Mouse (Mus musculus) ES-E14 (cell line): Measurements from ENCODE around the gene Crls1. TPM values are rescaled to one million over a fixed set of nuclear protein-coding genes. Genes with fewer than 3 reads are reported as not detected.

ENCODE experiments used
- DNase-seq: peaks from one replicate; pipeline ENCODE4 v3.0.0-alpha.2; 2013; ENCODE audit warnings: low read depth, low spot score
- H3K27ac ChIP-seq: 2 replicates; pipeline ENCODE4 v1.5.1; 2012; ENCODE audit warnings: low read depth, mild to moderate bottlenecking, low read length, moderate library complexity, mixed read lengths; ENCODE audit not compliant: poor library complexity, insufficient read depth, severe bottlenecking
- H3K36me3 ChIP-seq: 2 replicates; pipeline ENCODE4 v1.6.1; 2012; ENCODE audit warnings: mild to moderate bottlenecking, low read length, moderate library complexity, mixed read lengths; ENCODE audit not compliant: control insufficient read depth, poor library complexity, insufficient read depth, severe bottlenecking
- H3K4me1 ChIP-seq, 2 experiments: fragments of 150-350 bp in 1 of 2; sonication (generic) in 1 of 2; 2 replicates each; pipeline ENCODE4 v1.6.1; 2012; ENCODE audit warnings: low read length in 2 of 2, mild to moderate bottlenecking in 1 of 2, mixed read lengths in 1 of 2; ENCODE audit not compliant: control insufficient read depth in 2 of 2, insufficient read depth in 2 of 2, poor library complexity in 1 of 2
- H3K4me3 ChIP-seq, 2 experiments: fragments of 150-350 bp in 1 of 2; sonication (generic) in 1 of 2; 2 replicates each; pipeline ENCODE4 v1.5.1; 2012; ENCODE audit warnings: low read length in 2 of 2, low read depth in 1 of 2, mild to moderate bottlenecking in 1 of 2, mixed read lengths in 1 of 2; ENCODE audit not compliant: insufficient read depth in 1 of 2, poor library complexity in 1 of 2, severe bottlenecking in 1 of 2
- H3K9ac ChIP-seq: 2 replicates; pipeline ENCODE4 v1.6.1; 2012; ENCODE audit warnings: low read depth, mild to moderate bottlenecking, low read length, mixed read lengths; ENCODE audit not compliant: poor library complexity, insufficient read depth, severe bottlenecking
- H3K9me3 ChIP-seq: fragments of 150-350 bp; sonication (generic); 2 replicates; pipeline ENCODE4 v1.6.1; 2012; ENCODE audit warnings: low read depth, mild to moderate bottlenecking, low read length; ENCODE audit not compliant: control insufficient read depth, insufficient read depth
- CHD2 ChIP-seq: IDR thresholded peaks from 2 replicates; pipeline ENCODE4 v1.6.1; 2014; ENCODE audit warnings: mild to moderate bottlenecking, low read depth, low read length, inconsistent platforms
- HCFC1 ChIP-seq: IDR thresholded peaks from 2 replicates; pipeline ENCODE4 v1.6.1; 2012; ENCODE audit warnings: low read length, inconsistent platforms, borderline replicate concordance; ENCODE audit not compliant: insufficient read depth
- MAFK ChIP-seq: IDR thresholded peaks from 2 replicates; pipeline ENCODE4 v1.6.1; 2014; ENCODE audit warnings: mild to moderate bottlenecking, low read depth, low read length, inconsistent platforms; ENCODE audit not compliant: insufficient read depth
- ZC3H11A ChIP-seq: IDR thresholded peaks from 2 replicates; pipeline ENCODE4 v1.6.1; 2012; ENCODE audit warnings: low read depth, mild to moderate bottlenecking, inconsistent platforms, low read length, borderline replicate concordance
- ZNF384 ChIP-seq: IDR thresholded peaks from 2 replicates; pipeline ENCODE4 v1.6.1; 2012; ENCODE audit warnings: low read depth, low read length, inconsistent platforms
- in situ Hi-C, 2 experiments: fragments of 600-800 bp; cut with MboI; formaldehyde crosslinking; loops; one replicate each; pipeline ENCODE4 v1.15.1; 2025; ENCODE audit warnings: low sequenced_read_pairs in 2 of 2, inconsistent platforms in 1 of 2; ENCODE audit not compliant: unreplicated experiment in 2 of 2
- total RNA-seq: library from RNA; depleted of rRNA; stranded (reverse); fragments of 300-350 nt; gene quantifications from 2 replicates; pipeline ENCODE4 v1.2.3, GENCODE M21; 2012

The Crls1 gene
- total RNA-seq, 1 experiment = 29.1 TPM

DNA sequence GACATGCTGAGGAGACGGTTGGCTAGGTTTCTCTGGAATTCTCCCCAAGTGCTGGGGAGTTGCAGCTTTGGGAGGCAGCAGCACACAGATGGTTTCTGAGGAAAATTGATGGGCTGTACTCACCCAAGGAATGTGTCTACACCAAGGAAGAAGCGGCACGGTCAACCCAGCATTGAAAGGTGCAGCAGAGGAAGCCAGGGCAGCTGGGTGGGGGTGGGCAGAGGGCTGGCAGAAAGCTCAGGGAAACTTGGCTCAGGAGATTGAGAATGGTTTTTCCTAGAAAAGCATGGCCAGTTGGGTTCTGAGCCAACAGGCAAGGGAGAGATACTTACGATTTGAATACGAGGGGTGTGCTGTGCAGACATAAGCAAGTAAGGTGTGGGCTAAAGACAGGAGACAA, 47.4 kb downstream of the Crls1 start:
- Histone ChIP-seq H3K4me1 (no peaks in the 10 kb centered on the region), H3K4me3 (no peak overlapping the region), H3K9me3 (no peaks in the 10 kb centered on the region), H3K36me3 (no peaks in the 10 kb centered on the region), H3K9ac (no peak overlapping the region), H3K27ac (no peak overlapping the region)
- in situ Hi-C loops = no loop called here
- no peak for DNase-seq
- no peak for TF ChIP-seq CHD2
- no peak for TF ChIP-seq ZNF384

DNA sequence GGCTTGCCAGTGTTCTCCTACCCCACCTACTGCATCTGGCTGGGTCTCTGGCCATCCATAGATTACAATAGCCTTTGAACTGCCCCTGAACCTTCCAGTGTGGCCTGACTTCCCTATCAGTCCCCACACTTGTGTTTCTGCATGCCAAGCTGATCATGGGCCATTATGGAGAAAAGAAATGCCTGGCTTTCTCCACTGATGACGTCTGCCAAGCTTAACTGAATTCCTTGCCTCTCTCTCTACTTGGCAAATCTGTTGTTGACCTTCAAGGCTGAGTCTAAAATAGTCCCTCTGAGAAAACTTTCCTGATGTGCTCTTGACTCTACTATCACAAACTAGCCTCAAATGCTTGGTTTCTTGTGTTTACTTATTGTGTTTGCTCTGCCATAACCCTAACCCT, 51.7 kb downstream of the Crls1 start:
- Histone ChIP-seq H3K27ac (no peak overlapping the region), H3K4me1 (no peaks in the 10 kb centered on the region), H3K9ac (no peak overlapping the region), H3K4me3 (no peak overlapping the region), H3K36me3 (no peaks in the 10 kb centered on the region), H3K9me3 (no peaks in the 10 kb centered on the region)
- no peak for DNase-seq
- in situ Hi-C loops = no loop called here
- TF ChIP-seq CHD2 (no peak), ZNF384 (no peak), HCFC1 (no peak), ZC3H11A (no peak), MAFK (no peak)

DNA sequence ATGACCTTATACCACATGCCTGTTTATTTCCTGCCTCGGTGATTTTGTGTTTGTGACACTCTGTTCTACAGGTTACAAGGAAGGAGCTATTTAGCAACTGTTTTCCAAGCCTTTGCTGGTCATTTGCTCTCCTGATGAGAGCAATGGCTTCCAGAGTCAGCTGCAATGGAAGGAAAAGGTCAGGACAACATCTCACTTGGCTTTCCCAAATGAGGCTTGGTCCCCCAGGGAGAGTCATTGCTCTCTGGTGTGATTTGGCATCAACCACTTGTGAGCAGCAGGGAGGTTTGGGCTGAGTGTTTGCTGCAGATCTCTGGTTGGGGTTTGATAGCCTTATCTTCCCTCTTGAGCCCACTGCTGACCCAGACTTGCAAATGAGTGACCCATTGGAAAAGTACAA, 54.1 kb downstream of the Crls1 start:
- H3K4me3 ChIP-seq = no peak overlapping the region
- H3K4me1 ChIP-seq = no peaks in the 10 kb centered on the region
- H3K27ac ChIP-seq = no peak overlapping the region
- in situ Hi-C loops = loop anchor here (10.0 to 25.0 kb wide), 3 partner anchors 386 to 588 kb away; no protein-coding TSS in a partner anchor
- H3K9me3 ChIP-seq = no peaks in the 10 kb centered on the region
- H3K36me3 ChIP-seq = no peaks in the 10 kb centered on the region
- no peak overlapping the region for H3K9ac ChIP-seq
- no peak for DNase-seq
- TF ChIP-seq HCFC1 (no peak), ZC3H11A (no peak), MAFK (no peak), ZNF384 (no peak), CHD2 (no peak)

DNA sequence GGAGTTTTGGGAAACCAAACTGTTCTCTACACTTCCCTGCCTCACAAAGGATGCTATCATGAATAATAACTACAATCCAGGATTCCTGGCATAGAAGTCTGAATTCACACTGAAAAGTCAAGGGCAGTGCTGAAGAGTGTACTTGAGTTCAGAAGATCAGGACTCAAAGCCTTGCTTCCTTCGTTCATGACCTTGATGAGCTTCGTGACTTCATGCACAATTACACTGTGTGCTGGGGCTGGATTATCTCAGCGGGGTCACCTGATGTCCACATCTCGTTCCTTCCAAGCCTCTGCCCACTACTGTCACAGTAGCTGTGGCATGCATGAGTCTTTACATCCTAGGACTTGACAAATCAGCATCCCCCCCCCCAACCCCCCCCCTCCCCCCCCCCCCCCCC, 55.2 kb downstream of the Crls1 start:
- TF ChIP-seq HCFC1 = no peak
- TF ChIP-seq CHD2 = no peak
- TF ChIP-seq ZNF384 = no peak
- no peak for TF ChIP-seq ZC3H11A
- no peak for TF ChIP-seq MAFK
- DNase-seq = no peak

DNA sequence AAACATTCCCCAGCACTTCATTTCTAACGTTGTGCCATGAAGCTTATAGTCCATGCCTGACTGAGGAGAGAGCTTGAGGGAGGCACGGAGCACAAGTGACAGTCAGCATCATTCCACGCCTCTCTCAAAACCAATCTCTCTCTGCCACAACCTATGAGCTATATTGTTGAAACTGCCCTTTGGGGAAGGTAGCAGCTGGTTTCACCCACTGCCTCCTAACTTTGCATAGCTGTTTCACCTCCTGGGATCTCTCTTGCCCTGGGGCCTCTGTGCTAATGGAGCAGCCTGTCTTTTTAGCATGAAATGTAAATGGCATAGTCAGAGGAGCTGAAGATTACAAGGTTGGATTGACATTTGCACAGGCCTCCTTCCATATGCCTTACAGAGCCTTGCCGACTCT, 55.6 kb downstream of the Crls1 start:
- H3K4me1 ChIP-seq = no peaks in the 10 kb centered on the region
- TF ChIP-seq HCFC1 (no peak), ZC3H11A (no peak), MAFK (no peak), ZNF384 (no peak), CHD2 (no peak)
- no peaks in the 10 kb centered on the region for H3K9me3 ChIP-seq
- no peak overlapping the region for H3K4me3 ChIP-seq
- no peak for DNase-seq
- H3K9ac ChIP-seq = no peak overlapping the region
- in situ Hi-C loops = loop anchor here (10.0 to 25.0 kb wide), 3 partner anchors 387 to 590 kb away; no protein-coding TSS in a partner anchor
- H3K27ac ChIP-seq = no peak overlapping the region
- H3K36me3 ChIP-seq = no peaks in the 10 kb centered on the region

More for the DNA sequence above, 55.2 kb downstream of the Crls1 start:
- Histone ChIP-seq H3K27ac (no peak overlapping the region), H3K9me3 (no peaks in the 10 kb centered on the region), H3K36me3 (no peaks in the 10 kb centered on the region), H3K9ac (no peak overlapping the region), H3K4me3 (no peak overlapping the region), H3K4me1 (no peaks in the 10 kb centered on the region)
- in situ Hi-C loops = loop anchor here (10.0 to 25.0 kb wide), 3 partner anchors 387 to 589 kb away; no protein-coding TSS in a partner anchor
